Mouse (Mus musculus): ENCODE results near the gene Cdh6. TPM values are rescaled to one million over a fixed set of nuclear protein-coding genes. Genes with fewer than 3 reads are reported as not detected.

Cdh6 gene
- total RNA-seq, 2 experiments from 2014 or later: 0.28 to 0.43 TPM

DNA sequence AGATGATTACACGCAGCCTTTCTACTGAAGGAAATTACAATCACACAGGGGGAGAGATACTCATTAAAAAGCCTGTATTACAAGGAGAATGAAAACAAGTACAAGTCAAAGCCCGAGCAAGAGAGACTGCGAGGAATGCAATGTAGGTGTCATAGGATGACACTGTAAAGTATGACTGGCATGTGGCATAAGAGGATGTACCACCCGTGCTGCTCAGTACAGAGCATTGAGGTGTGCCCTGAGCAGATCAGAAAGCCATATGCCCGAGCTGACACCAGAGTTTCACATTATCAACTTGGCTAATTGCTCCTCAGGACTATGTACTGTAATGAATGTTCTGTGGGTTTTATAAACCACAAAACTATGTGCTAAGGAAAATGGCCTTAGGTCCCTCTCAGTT, 115.7 kb downstream of the Cdh6 start:
- no peak for DNase-seq

DNA sequence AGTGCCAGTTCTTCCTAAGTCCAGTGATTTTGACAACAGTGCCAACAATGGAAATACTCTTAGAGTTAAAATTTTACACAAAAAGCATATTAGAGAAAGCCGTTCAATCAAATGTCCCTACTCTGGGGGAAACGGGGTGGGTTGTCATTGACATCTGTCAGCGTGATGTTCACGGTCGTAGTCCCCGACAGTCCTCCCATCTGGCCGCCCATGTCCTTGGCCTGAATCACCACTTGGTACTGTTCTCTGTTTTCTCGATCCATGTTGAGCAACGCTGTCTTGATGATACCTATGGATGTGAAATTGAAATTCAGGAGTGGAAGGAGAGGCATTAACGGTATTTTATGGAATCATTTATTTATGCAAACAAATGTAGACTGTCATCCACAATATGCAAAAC, 116.2 kb downstream of the Cdh6 start:
- no peak for DNase-seq

DNA sequence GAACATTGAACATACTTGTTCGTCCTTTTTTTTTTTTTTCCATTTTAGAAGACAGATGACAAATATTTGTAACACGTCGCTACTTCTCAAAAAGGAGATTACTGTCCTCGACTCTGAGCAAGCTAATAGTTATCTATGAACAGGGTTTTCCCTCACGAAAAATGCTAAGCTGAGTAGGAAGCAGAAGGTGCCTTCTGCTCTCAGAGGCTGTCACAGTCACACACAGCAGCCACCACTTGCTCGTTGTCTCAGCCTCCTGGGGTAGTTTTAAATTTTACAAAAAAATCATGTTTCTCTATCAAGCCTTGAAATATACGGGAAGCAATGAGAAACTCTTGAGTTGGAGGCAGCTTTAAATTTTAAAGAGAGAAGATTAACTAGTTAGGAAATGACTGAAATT, 125.6 kb downstream of the Cdh6 start:
- no peak for DNase-seq

DNA sequence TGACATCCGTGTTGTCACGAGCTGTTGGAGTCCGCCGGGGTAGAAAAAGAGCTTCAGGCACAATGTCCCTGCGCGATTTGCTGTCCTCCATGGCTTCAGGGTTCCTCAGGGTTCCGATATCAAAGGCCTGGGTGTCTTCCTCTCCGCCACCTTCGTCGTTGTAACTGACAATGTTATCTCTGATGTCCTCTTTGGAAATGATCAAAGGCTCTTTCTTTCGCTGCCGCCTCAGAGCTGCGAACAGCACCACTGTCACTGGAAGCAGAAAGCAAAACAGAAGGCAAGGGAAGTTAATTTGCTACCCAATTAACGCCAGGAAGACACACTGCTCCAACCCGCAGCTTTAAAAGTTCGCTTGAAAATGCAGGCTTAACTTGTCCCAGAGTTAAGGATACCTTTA, 139.0 kb downstream of the Cdh6 start:
- no peak for DNase-seq

DNA sequence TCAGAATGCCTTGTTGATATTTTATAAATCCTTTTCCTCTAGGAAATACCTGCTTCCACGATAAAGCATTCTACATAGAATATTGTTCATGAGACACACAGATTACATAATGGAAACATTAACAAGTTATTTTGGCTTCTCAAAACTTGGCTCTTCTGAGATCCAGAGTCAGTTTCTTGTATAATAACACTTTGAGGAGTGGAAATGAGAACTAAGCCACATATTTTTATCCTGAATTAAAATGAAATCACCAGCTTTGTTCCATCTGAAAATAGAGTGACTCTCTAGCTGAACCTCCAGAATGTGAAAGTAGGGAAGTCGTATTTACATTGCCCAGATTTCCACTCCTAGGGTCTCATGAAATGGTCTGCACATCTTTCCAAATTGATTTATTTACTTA, 142.8 kb downstream of the Cdh6 start:
- no peak for DNase-seq

DNA sequence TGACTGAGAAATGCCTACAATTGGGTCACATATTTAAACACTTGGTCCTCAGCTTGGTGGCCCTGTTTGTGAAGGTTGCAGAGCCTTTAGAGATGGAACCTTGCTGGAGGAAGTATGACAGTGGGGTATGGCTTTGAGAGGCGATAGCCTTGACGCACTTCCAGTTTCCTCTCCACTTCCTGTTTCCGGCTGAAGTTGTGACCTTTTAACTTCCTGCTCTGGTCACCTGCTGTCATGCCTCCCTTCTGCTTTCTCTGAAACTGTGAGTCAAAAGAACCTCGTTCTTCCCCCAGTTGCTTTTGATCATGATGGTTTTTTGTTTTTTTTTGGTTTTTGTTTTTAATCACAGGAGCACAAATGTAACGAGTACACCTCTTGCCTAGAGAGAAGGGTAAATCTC, 146.0 kb downstream of the Cdh6 start:
- DNase-seq: no peak

DNA sequence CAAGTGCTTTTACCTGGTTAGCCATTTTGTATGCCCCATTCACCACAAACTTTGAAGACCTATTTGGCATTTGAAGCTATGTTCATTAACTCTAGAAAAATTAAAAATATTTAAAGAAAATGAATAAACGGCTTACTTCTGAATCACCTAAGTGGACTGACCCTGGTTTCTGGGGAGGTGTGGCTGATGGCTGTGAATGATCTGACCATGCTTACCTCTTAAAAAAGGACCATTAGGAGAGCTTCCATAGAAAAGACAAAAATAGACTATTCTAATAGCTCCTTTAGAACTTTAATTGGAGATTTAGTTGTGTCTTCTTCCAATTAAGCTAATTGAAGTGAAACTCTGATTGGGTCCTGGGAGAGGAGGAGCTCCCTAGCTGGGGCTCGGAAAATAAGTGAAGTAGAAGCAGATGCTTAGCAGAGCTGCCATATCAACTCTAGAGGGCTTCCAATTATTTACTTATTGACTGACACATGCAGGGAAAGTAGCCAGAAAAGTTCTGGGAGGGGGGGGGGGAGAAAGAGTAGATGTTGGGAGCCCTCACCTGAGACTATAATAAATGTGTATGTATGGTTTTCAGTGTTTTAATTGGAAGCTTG, 156.6 kb downstream of the Cdh6 start:
- no peak for DNase-seq

DNA sequence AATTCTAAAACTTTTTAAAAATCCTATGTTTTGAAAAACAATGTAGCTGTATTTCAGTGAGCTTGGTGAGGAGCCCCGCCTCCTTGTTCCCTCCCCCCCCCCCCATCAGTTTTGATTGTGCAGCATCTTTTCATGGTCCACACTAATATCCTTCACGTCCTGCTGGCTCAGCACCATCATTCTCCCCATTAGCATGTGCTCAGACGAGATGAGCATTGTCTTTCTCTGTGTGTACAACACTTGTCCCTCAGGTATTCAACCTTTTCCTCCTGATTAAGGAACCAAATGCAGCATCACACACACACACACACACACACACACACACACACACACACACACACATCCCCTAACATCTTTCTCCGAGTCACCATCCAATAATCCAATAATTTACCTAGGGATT, 164.7 kb downstream of the Cdh6 start:
- no peak for DNase-seq

DNA sequence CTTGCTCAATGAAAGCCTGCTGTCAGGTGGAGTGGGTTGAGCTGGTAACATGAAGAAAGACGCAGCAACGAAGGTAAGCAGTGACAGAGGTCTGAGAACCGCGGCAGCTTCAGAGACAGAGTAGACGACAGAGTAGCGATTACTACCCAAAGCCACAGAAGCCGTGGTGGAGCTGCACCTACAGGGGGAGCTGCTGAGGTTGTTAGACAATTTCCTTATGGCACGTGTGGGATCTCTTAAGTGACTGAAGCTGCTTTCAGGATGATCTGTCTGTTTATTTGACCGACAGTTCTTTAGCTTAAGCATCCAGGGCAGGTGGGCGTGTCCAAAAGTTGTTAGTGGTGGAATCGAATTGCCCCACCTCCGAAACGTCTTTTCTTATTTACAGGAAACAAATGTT, 167.5 kb downstream of the Cdh6 start:
- DNase-seq: no peak

DNA sequence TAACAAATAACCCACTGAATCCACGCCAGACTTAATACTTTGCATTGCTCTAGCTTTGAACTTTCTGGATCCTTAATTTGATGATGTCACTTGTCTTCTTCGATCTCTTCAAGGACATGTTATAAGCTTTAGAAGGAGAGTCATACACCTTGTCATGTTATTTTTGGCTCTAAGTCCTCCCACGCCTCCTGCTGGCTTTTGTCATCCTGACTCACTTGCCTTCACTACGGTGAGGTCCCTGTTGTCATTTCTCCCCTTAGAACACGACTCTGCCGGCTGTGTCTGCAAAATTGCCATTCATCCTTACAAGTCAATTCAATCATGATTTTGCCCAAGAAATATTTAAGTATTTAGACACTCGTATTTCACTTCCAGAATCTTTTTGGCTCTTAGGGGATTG, 171.9 kb downstream of the Cdh6 start:
- DNase-seq: no peak

DNA sequence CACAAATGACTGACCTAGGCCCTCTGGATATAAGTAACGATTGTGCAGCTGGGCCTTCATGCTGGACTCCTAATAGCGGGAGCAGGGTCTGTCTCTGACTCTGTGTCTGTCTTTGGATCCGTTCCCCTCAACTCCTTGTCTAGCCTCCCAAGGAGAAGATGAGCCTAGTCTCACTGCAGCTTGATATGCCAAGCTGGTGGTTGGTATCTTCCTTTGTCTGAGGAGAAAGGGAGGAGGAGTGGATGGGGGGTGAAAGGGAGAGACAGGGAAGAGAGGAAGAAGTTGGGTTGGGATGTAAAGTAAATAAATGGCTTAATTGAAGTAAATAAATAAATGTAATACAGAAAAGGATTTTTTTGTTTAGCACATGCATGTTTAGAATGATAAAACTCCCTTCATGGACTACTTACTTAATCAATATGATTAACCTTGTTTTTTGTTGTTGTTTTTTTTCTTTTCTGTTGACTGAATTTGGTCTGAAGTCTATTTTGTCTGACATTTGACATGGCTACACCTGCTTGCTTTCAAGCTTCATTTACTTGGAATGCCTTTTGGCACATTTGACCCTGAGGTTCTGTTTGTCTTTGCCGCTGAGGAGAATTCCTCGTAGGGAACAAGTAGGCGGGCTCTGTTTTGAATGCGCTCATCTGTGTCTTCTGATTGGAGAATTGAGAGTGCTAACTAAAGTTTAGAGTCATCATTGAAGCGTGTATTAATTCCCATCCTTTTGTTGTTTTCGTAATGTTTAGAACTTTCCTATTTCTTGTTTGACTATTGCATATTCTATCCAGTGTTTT, 178.7 kb downstream of the Cdh6 start:
- DNase-seq: no peak
